Mouse (Mus musculus): ENCODE measurements around the gene Slc38a4.

DNA sequence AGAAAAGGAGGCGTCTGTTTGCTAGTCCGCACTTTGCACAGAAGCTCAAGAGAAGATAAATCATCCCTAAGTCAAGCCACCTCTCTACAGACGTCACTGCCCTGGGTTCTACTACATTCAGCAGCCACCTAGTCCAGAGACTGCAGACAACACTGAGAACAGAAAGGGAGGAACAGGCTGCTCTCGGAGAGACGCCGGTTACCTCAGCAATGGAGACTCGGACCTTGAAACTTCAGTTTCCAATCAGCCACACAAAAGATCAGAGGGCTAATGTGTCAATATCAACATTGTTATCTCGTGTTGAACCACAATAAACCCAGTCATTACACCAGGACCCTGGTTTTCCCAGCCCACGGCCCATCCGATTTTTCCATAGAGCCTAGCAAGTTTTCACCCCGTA, 36.4 kb downstream of the Slc38a4 start:
- TF ChIP-seq CTCF (IDR thresholded peaks at IDR 0.05; ENCODE audit: low read depth) (no peak), EP300 (IDR thresholded peaks at IDR 0.05; ENCODE audit: low read depth) (no peak)

Data from heart, postnatal 0 days (tissue).